Mouse (Mus musculus): ENCODE results near the gene C130050O18Rik. TPM values are rescaled to one million over a fixed set of nuclear protein-coding genes. Genes with fewer than 3 reads are reported as not detected.

Gene C130050O18Rik
- total and polyA plus RNA-seq, 2 experiments from 2014 or later: 0.31 to 1.7 TPM

DNA sequence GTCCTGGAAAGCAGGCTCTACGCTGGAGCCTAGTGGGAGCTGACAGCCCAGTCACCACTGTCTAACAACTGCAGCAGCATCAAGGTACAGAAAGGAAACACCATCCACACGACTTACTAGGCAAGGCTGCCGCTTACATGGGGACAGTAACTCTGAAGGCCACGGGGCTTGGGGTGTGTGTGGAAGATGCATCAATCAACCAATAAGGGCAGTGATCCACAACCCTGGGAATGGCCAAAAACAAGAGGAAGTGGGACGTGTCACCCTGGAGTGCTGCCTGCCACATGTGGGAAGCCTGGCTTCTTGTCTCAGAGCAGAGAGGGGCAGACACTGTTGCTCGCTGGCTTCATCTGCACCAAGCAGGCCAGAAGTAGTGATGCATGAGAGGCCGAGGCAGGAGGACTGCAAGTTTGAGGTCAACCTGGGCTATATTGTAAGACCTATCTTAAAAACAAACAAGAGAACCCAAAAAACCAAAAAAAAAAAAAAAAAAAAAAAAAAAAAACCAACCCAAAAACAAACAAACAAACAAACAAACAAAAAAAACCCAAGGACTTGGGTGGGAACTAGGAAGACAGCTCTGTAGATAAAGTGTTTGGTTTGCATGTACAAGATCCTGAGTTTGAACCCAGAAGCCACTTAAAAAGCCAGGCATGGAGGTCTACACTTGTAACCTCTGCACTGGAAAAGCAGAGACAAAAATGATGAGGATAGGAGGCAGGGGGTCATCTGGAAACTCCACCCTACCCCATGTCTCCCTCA, 27.8 kb downstream of the C130050O18Rik start:
- no peak for TF ChIP-seq CTCF (IDR thresholded peaks at IDR 0.05; ENCODE audit: low read depth)
- no peak for TF ChIP-seq EP300 (IDR thresholded peaks at IDR 0.05; ENCODE audit: low read depth)
- WGBS: 74% methylated on average over 7 of the region's 7 CpGs
- Histone ChIP-seq H3K4me1 (ENCODE audit: control insufficient read depth, insufficient read depth) (peaks cover 8% of the 10 kb centered on the region), H3K9me3 (replicated peaks; ENCODE audit: control insufficient read depth, low read length) (no peaks in the 10 kb centered on the region), H3K4me2 (ENCODE audit: low read depth, low read length) (no peak overlapping the region), H3K27ac (ENCODE audit: low read depth) (no peak overlapping the region), H3K27me3 (ENCODE audit: control insufficient read depth, insufficient read depth, low read length) (no peaks in the 10 kb centered on the region), H3K4me3 (ENCODE audit: low read depth, low read length) (no peak overlapping the region), H3K36me3 (replicated peaks; ENCODE audit: control insufficient read depth, insufficient read depth, low read length) (no peaks in the 10 kb centered on the region), H3K9ac (replicated peaks; ENCODE audit: low read depth, low read length) (no peak overlapping the region)
- no peak for ATAC-seq (ENCODE audit: insufficient read depth, low read depth)
- DNase-seq (ENCODE audit: low spot score): no peak

DNA sequence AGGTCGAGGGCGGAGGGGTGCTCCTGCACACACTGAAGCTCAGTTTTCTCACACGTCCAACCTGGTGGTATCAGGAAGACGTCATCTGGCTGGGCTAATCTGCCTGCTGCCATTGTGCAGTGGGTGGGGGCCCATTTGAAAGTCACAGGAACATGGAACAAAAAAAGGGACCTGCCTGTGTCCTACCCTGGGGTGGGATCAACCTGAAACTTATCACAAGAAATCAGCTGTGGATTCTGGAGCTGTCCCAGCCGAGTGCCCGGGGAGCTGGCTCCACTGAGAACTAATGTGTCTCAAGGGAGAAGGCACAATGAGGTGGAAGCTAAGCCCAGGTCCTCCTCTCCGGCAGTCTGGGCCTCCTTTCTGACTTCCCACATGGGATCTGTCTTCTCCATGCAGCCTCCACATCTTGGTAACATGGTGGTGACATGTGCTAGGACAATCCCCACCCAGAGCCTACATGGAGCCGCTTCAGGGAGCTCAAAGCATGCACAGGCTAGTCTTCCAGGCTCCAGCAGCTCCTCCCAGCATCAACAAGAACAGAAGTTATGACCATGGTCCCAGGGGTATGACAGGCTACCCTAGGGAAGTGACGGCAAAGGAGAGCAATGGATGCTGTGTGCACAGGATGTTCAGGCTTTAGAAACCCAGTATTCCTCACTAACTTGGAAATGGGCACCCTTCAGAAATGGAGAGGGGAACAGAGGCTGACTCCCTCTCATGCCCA, 28.9 kb downstream of the C130050O18Rik start:
- WGBS: 67% methylated on average over 9 of the region's 9 CpGs
- Histone ChIP-seq H3K27ac (ENCODE audit: low read depth) (no peak overlapping the region), H3K9ac (replicated peaks; ENCODE audit: low read depth, low read length) (no peak overlapping the region), H3K27me3 (ENCODE audit: control insufficient read depth, insufficient read depth, low read length) (no peaks in the 10 kb centered on the region), H3K9me3 (replicated peaks; ENCODE audit: control insufficient read depth, low read length) (no peaks in the 10 kb centered on the region), H3K4me2 (ENCODE audit: low read depth, low read length) (no peak overlapping the region), H3K4me3 (ENCODE audit: low read depth, low read length) (no peak overlapping the region), H3K36me3 (replicated peaks; ENCODE audit: control insufficient read depth, insufficient read depth, low read length) (no peaks in the 10 kb centered on the region), H3K4me1 (ENCODE audit: control insufficient read depth, insufficient read depth) (peaks cover 6% of the 10 kb centered on the region; the same call in 1 of the 2 replicates)
- TF ChIP-seq CTCF (IDR thresholded peaks at IDR 0.05; ENCODE audit: low read depth) (no peak), EP300 (IDR thresholded peaks at IDR 0.05; ENCODE audit: low read depth) (no peak)
- ATAC-seq (ENCODE audit: insufficient read depth, low read depth) (0 out of 2 replicates have a peak, but pooled peaks have one; percentile 9), DNase-seq (ENCODE audit: low spot score) (no peak)

DNA sequence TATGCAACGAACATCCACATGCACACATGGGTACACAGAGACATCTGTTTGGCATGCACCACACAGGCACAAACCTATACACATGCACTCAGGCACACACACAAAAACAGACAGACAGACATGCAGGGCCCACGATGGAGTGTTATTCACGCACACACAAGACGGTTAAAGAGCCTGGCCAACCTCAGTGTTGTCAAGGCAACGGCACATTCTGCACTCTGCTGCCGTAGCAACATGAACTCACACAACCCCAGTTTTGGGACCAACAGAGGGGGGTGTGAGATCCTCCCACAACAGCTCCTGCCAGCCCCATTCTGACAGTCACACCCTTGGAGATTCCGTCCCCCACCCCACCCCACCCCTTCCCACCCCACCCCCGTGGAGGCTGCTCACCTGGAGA, 29.9 kb downstream of the C130050O18Rik start:
- Histone ChIP-seq H3K36me3 (replicated peaks; ENCODE audit: control insufficient read depth, insufficient read depth, low read length) (no peaks in the 10 kb centered on the region), H3K4me1 (ENCODE audit: control insufficient read depth, insufficient read depth) (0 out of 2 replicates have a peak, but pooled peaks cover under 1% of the 10 kb centered on the region), H3K9ac (replicated peaks; ENCODE audit: low read depth, low read length) (no peak overlapping the region), H3K27ac (ENCODE audit: low read depth) (no peak overlapping the region), H3K4me3 (ENCODE audit: low read depth, low read length) (no peak overlapping the region), H3K4me2 (ENCODE audit: low read depth, low read length) (no peak overlapping the region), H3K9me3 (replicated peaks; ENCODE audit: control insufficient read depth, low read length) (no peaks in the 10 kb centered on the region), H3K27me3 (ENCODE audit: control insufficient read depth, insufficient read depth, low read length) (no peaks in the 10 kb centered on the region)
- DNase-seq (ENCODE audit: low spot score) (no peak), ATAC-seq (ENCODE audit: insufficient read depth, low read depth) (no peak)
- TF ChIP-seq EP300 (IDR thresholded peaks at IDR 0.05; ENCODE audit: low read depth): no peak
- no peak for TF ChIP-seq CTCF (IDR thresholded peaks at IDR 0.05; ENCODE audit: low read depth)
- WGBS: 69% methylated on average over 8 of the region's 8 CpGs

DNA sequence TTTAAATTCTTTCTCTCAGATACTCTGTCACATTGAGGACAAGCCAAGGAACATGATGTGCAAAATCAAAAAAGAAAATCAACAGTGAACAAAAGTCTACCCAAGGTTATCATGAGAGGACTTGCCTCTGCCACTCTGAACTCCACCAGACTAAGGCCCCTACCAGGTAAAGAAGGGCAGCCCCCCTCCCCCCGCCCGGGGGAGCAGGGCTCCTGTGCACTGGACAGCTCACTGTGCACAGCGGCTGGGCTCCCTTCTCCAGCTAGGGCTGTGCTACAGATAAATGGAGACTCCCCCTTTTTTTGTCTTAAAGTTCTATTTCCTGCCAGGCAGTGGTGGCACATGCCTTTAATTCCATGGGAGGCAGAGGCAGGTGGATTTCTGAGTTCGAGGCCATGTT, 32.7 kb downstream of the C130050O18Rik start:
- no peak for DNase-seq (ENCODE audit: low spot score)
- no peak overlapping the region for H3K9ac ChIP-seq (replicated peaks; ENCODE audit: low read depth, low read length)
- no peak overlapping the region for H3K4me2 ChIP-seq (ENCODE audit: low read depth, low read length)
- H3K4me3 ChIP-seq (ENCODE audit: low read depth, low read length): no peak overlapping the region
- no peak for TF ChIP-seq EP300 (IDR thresholded peaks at IDR 0.05; ENCODE audit: low read depth)
- no peak for TF ChIP-seq CTCF (IDR thresholded peaks at IDR 0.05; ENCODE audit: low read depth)
- H3K27me3 ChIP-seq (ENCODE audit: control insufficient read depth, insufficient read depth, low read length): no peaks in the 10 kb centered on the region
- H3K36me3 ChIP-seq (replicated peaks; ENCODE audit: control insufficient read depth, insufficient read depth, low read length): no peaks in the 10 kb centered on the region
- H3K4me1 ChIP-seq (ENCODE audit: control insufficient read depth, insufficient read depth): peaks cover 7% of the 10 kb centered on the region; the same call in 1 of the 2 replicates
- no peak overlapping the region for H3K27ac ChIP-seq (ENCODE audit: low read depth)
- 83% methylated on average over 4 of the region's 4 CpGs for WGBS
- no peak for ATAC-seq (ENCODE audit: insufficient read depth, low read depth)
- H3K9me3 ChIP-seq (replicated peaks; ENCODE audit: control insufficient read depth, low read length): no peaks in the 10 kb centered on the region

DNA sequence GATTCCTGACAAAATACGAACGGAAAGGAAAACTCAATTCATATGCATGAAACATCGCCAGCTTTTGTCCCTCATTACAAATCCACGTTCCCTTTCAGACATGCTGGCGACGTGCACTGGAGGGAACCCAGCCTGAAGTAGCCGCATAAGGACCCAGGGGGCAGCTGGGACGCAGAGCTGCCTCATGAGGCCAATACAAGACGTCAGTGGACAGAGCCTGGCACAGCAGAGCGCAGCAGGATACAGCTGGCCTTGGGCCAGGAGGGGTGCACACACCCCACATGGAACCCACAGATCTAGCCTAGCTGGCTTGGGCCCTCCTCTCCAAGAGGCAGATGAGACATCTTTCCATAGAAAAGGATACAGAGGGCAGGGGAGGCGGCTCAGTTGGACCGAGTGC, 33.4 kb downstream of the C130050O18Rik start:
- WGBS: 81% methylated on average over 12 of the region's 12 CpGs
- Histone ChIP-seq H3K27me3 (ENCODE audit: control insufficient read depth, insufficient read depth, low read length) (no peaks in the 10 kb centered on the region), H3K9me3 (replicated peaks; ENCODE audit: control insufficient read depth, low read length) (no peaks in the 10 kb centered on the region), H3K4me2 (ENCODE audit: low read depth, low read length) (no peak overlapping the region), H3K4me3 (ENCODE audit: low read depth, low read length) (no peak overlapping the region), H3K9ac (replicated peaks; ENCODE audit: low read depth, low read length) (no peak overlapping the region), H3K4me1 (ENCODE audit: control insufficient read depth, insufficient read depth) (peaks cover 7% of the 10 kb centered on the region; the same call in 1 of the 2 replicates), H3K27ac (ENCODE audit: low read depth) (no peak overlapping the region), H3K36me3 (replicated peaks; ENCODE audit: control insufficient read depth, insufficient read depth, low read length) (no peaks in the 10 kb centered on the region)
- no peak for ATAC-seq (ENCODE audit: insufficient read depth, low read depth)
- TF ChIP-seq CTCF (IDR thresholded peaks at IDR 0.05; ENCODE audit: low read depth) (no peak), EP300 (IDR thresholded peaks at IDR 0.05; ENCODE audit: low read depth) (no peak)
- DNase-seq (ENCODE audit: low spot score): no peak

All from heart, postnatal 0 days (tissue).